Mouse (Mus musculus) hindbrain, embryonic 11.5 days (tissue): ENCODE measurements around the gene Tmem252. TPM values are rescaled to one million over a fixed set of nuclear protein-coding genes. Genes with fewer than 3 reads are reported as not detected.
"Not testable (repeated sequence)": the region's sequence is repeated elsewhere in the genome, so short reads cannot be mapped to it uniquely, and the experiment has no call there.

Experiments
- ATAC-seq: fragments of 200-750 bp; cut with Nextera tagmentation; 2 replicates; pipeline ENCODE4 v1.8.0; 2017; ENCODE audit warnings: mild to moderate bottlenecking, moderate TSS enrichment, moderate library complexity; ENCODE audit not compliant: low FRiP score
- DNase-seq: peaks from one replicate; pipeline ENCODE4 v3.0.0-alpha.2; 2015; ENCODE audit warnings: low spot score
- H3K27ac ChIP-seq: fragments of 300-500 bp; sonication (generic); 2 replicates; pipeline ENCODE4 v1.5.1; 2014; ENCODE audit warnings: mild to moderate bottlenecking, low read depth, low read length
- H3K27me3 ChIP-seq: fragments of 300-500 bp; sonication (generic); 2 replicates; pipeline ENCODE4 v1.6.1; 2014; ENCODE audit warnings: mild to moderate bottlenecking, low read length, moderate library complexity, mixed read lengths; ENCODE audit not compliant: control insufficient read depth, insufficient read depth
- H3K36me3 ChIP-seq: fragments of 300-500 bp; sonication (generic); 2 replicates; pipeline ENCODE4 v1.6.1; 2014; ENCODE audit warnings: mild to moderate bottlenecking, low read length, moderate library complexity, mixed read lengths; ENCODE audit not compliant: control insufficient read depth, insufficient read depth
- H3K4me1 ChIP-seq: fragments of 300-500 bp; sonication (generic); replicated peaks from 2 replicates; pipeline ENCODE4 v1.6.1; 2014; ENCODE audit warnings: low read length, mixed read lengths; ENCODE audit not compliant: control insufficient read depth, insufficient read depth
- H3K4me2 ChIP-seq: fragments of 300-500 bp; sonication (generic); replicated peaks from 2 replicates; pipeline ENCODE4 v1.6.1; 2014; ENCODE audit warnings: mild to moderate bottlenecking, low read depth, low read length
- H3K4me3 ChIP-seq: fragments of 300-500 bp; sonication (generic); 2 replicates; pipeline ENCODE4 v1.5.1; 2014; ENCODE audit warnings: low read depth, low read length
- H3K9ac ChIP-seq: fragments of 300-500 bp; sonication (generic); 2 replicates; pipeline ENCODE4 v1.6.1; 2014; ENCODE audit warnings: low read depth, low read length
- H3K9me3 ChIP-seq: fragments of 300-500 bp; sonication (generic); 2 replicates; pipeline ENCODE4 v1.6.1; 2016; ENCODE audit warnings: low read length; ENCODE audit not compliant: control insufficient read depth
- WGBS: fragments of 180-500 bp; shearing (Covaris S2); extraction: QIAGEN DNeasy Blood & Tissue Kit; methylation state at CpG from one replicate; pipeline ENCODE4 v1.1.7; 2014; 5-methylcytosine and 5-hydroxymethylcytosine counted together
- polyA plus RNA-seq: library from polyadenylated mRNA; unstranded; fragments of >200 nt; fragmentation: Nextera tagmentation; extraction: Ambion mirVana; gene quantifications from 2 replicates; pipeline ENCODE4 v1.2.1, GENCODE M21; 2014

The Tmem252 gene
- polyA plus RNA-seq, 1 experiment from 2014 or later, result 0.88 TPM

GRCm38 (mm10) chr19:24689531-24689930 lies 15.7 kb downstream of the Tmem252 start:
- ATAC-seq (no peak), DNase-seq (no peak)
- Histone ChIP-seq H3K9me3 (no peaks in the 10 kb centered on the region), H3K27me3 (no peaks in the 10 kb centered on the region), H3K27ac (no peak overlapping the region), H3K9ac (no peak overlapping the region), H3K4me3 (no peak overlapping the region), H3K4me1 (no peaks in the 10 kb centered on the region), H3K4me2 (no peak overlapping the region), H3K36me3 (no peaks in the 10 kb centered on the region)
- WGBS, result 91% methylated on average over 4 of the region's 4 CpGs

- no peak overlapping the region for H3K4me2 ChIP-seq
- DNase-seq, result no peak
- no peak overlapping the region for H3K9ac ChIP-seq
- no peaks in the 10 kb centered on the region for H3K27me3 ChIP-seq
- 90% methylated on average over 2 of the region's 2 CpGs for WGBS
- H3K36me3 ChIP-seq, result no peaks in the 10 kb centered on the region
- no peak overlapping the region for H3K27ac ChIP-seq
- no peak for ATAC-seq
- H3K4me3 ChIP-seq, result no peak overlapping the region
- no peaks in the 10 kb centered on the region for H3K9me3 ChIP-seq
- no peaks in the 10 kb centered on the region for H3K4me1 ChIP-seq
Measured at GRCm38 (mm10) chr19:24692691-24693090, 18.9 kb downstream of the Tmem252 start.

- no peaks in the 10 kb centered on the region for H3K4me1 ChIP-seq
- ATAC-seq, result no peak
- no peak overlapping the region for H3K4me2 ChIP-seq
- no peaks in the 10 kb centered on the region for H3K36me3 ChIP-seq
- H3K27ac ChIP-seq, result no peak overlapping the region
- no peak for DNase-seq
- H3K4me3 ChIP-seq, result no peak overlapping the region
- 41% methylated on average over 1 of the region's 1 CpGs for WGBS
- H3K27me3 ChIP-seq, result no peaks in the 10 kb centered on the region
- no peak overlapping the region for H3K9ac ChIP-seq
- no peaks in the 10 kb centered on the region for H3K9me3 ChIP-seq
Measured at GRCm38 (mm10) chr19:24697946-24698345, 24.1 kb downstream of the Tmem252 start.

- Histone ChIP-seq H3K9ac (no peak overlapping the region), H3K4me1 (no peaks in the 10 kb centered on the region), H3K27me3 (no peaks in the 10 kb centered on the region), H3K36me3 (no peaks in the 10 kb centered on the region), H3K27ac (no peak overlapping the region), H3K4me2 (no peak overlapping the region), H3K9me3 (no peaks in the 10 kb centered on the region), H3K4me3 (no peak overlapping the region)
- WGBS, result 66% methylated on average over 5 of the region's 5 CpGs
- DNase-seq, result no peak
- ATAC-seq, result no peak
Measured at GRCm38 (mm10) chr19:24698651-24699050, 24.8 kb downstream of the Tmem252 start.

- DNase-seq, result no peak
- 69% methylated on average over 3 of the region's 3 CpGs for WGBS
- no peaks in the 10 kb centered on the region for H3K4me1 ChIP-seq
- no peaks in the 10 kb centered on the region for H3K9me3 ChIP-seq
- no peaks in the 10 kb centered on the region for H3K36me3 ChIP-seq
- H3K9ac ChIP-seq, result no peak overlapping the region
- no peak for ATAC-seq
- H3K27ac ChIP-seq, result no peak overlapping the region
- no peak overlapping the region for H3K4me3 ChIP-seq
- H3K4me2 ChIP-seq, result no peak overlapping the region
- H3K27me3 ChIP-seq, result no peaks in the 10 kb centered on the region
Measured at GRCm38 (mm10) chr19:24699196-24699595, 25.4 kb downstream of the Tmem252 start.

GRCm38 (mm10) chr19:24699910-24700309 lies 26.1 kb downstream of the Tmem252 start:
- DNase-seq (peak; percentile 25), ATAC-seq (no peak)
- no peak overlapping the region for H3K4me3 ChIP-seq
- H3K9ac ChIP-seq, result no peak overlapping the region
- no peaks in the 10 kb centered on the region for H3K36me3 ChIP-seq
- H3K27me3 ChIP-seq, result no peaks in the 10 kb centered on the region
- no peak overlapping the region for H3K4me2 ChIP-seq
- no peaks in the 10 kb centered on the region for H3K9me3 ChIP-seq
- H3K27ac ChIP-seq, result no peak overlapping the region
- no peaks in the 10 kb centered on the region for H3K4me1 ChIP-seq

- Histone ChIP-seq H3K27ac (no peak overlapping the region), H3K9me3 (no peaks in the 10 kb centered on the region), H3K4me1 (no peaks in the 10 kb centered on the region), H3K36me3 (no peaks in the 10 kb centered on the region), H3K4me2 (no peak overlapping the region), H3K27me3 (no peaks in the 10 kb centered on the region), H3K9ac (no peak overlapping the region), H3K4me3 (no peak overlapping the region)
- ATAC-seq, result no peak
- no peak for DNase-seq
- 82% methylated on average over 5 of the region's 5 CpGs for WGBS
Measured at GRCm38 (mm10) chr19:24700664-24701063, 26.9 kb downstream of the Tmem252 start.

- H3K4me1 ChIP-seq, result no peaks in the 10 kb centered on the region
- no peak overlapping the region for H3K27ac ChIP-seq
- H3K9me3 ChIP-seq, result no peaks in the 10 kb centered on the region
- H3K27me3 ChIP-seq, result no peaks in the 10 kb centered on the region
- WGBS, result 71% methylated on average over 8 of the region's 8 CpGs
- no peak for ATAC-seq
- H3K9ac ChIP-seq, result no peak overlapping the region
- no peak overlapping the region for H3K4me2 ChIP-seq
- H3K36me3 ChIP-seq, result no peaks in the 10 kb centered on the region
- no peak overlapping the region for H3K4me3 ChIP-seq
- no peak for DNase-seq
Measured at GRCm38 (mm10) chr19:24701716-24702115, 27.9 kb downstream of the Tmem252 start.

- not testable (repeated sequence) for H3K27me3 ChIP-seq, H3K4me3 ChIP-seq, H3K4me1 ChIP-seq, H3K36me3 ChIP-seq, H3K4me2 ChIP-seq, ATAC-seq, H3K9ac ChIP-seq, H3K9me3 ChIP-seq, H3K27ac ChIP-seq, DNase-seq
- 71% methylated on average over 1 of the region's 1 CpGs for WGBS
Measured at GRCm38 (mm10) chr19:24703168-24703567, 29.4 kb downstream of the Tmem252 start.
